Mouse (Mus musculus): ENCODE results near the gene AW822073. TPM values are rescaled to one million over a fixed set of nuclear protein-coding genes. Genes with fewer than 3 reads are reported as not detected.
"Not testable (repeated sequence)": the region's sequence is repeated elsewhere in the genome, so short reads cannot be mapped to it uniquely, and the experiment has no call there.

AW822073 gene
- polyA plus RNA-seq, 1 experiment from 2014 or later, result not detected

DNA sequence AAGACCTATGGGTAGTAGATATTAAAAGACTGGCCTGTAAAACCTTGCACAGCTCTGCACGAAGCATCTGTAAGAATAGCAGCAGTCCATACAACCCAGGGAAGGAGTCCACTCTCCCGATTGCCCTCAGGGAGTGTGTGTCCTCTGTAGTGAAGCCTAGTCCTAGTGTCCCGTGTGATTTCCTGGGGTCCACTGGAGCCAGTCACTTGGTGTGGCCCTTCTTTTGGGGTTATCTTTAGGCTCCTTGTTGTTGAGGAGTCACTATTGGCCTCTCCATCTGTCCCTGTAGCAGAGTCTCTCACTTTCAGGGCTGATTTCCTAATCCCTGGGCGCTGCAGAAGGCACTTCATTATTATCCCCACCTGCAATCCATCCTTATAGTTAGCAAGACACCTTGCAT lies 10.3 kb upstream of the AW822073 start:
- H3K4me2 ChIP-seq; ATAC-seq (replicated peaks; ENCODE audit: insufficient number of reproducible peaks, low FRiP score, low TSS enrichment); H3K4me1 ChIP-seq (ENCODE audit: control insufficient read depth, insufficient read depth, low read length); H3K27me3 ChIP-seq (ENCODE audit: control insufficient read depth, insufficient read depth, low read length); H3K4me3 ChIP-seq (ENCODE audit: low read depth, low read length); H3K36me3 ChIP-seq (ENCODE audit: control insufficient read depth, insufficient read depth, low read length); H3K27ac ChIP-seq (ENCODE audit: low read depth, low read length); H3K9ac ChIP-seq (ENCODE audit: low read depth, low read length): not testable (repeated sequence)
- H3K9me3 ChIP-seq (replicated peaks; ENCODE audit: control insufficient read depth, low read length), result peaks cover 23% of the 10 kb centered on the region
- 78% methylated on average over 4 of the region's 4 CpGs for WGBS (ENCODE audit: insufficient replicate concordance)

DNA sequence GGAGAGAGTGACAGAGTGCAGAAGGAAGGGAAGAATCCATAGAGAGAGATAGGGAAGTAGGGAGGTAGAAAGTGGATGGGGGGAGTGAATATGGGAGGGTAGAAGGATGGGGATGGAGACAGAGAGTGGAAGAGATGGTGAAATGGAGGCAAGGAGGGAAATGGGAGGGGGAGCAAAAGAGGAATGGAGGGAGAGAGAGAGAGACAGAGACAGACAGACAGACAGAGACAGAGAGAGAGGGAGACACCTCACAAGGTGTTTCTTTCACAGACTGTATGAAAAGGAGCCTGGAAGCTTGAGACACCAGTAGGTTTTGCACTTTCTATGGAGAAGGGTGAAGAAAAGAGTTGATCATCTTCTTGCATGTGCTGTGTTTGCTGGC lies 9.0 kb upstream of the AW822073 start:
- not testable (repeated sequence) for H3K4me3 ChIP-seq (ENCODE audit: low read depth, low read length); H3K4me2 ChIP-seq; H3K4me1 ChIP-seq (ENCODE audit: control insufficient read depth, insufficient read depth, low read length); H3K9ac ChIP-seq (ENCODE audit: low read depth, low read length); H3K27ac ChIP-seq (ENCODE audit: low read depth, low read length); ATAC-seq (replicated peaks; ENCODE audit: insufficient number of reproducible peaks, low FRiP score, low TSS enrichment); H3K36me3 ChIP-seq (ENCODE audit: control insufficient read depth, insufficient read depth, low read length); H3K27me3 ChIP-seq (ENCODE audit: control insufficient read depth, insufficient read depth, low read length)
- H3K9me3 ChIP-seq (replicated peaks; ENCODE audit: control insufficient read depth, low read length), result peaks cover 19% of the 10 kb centered on the region

GRCm38 (mm10) chr10:58233054-58233739 lies 8.5 kb upstream of the AW822073 start:
- H3K27ac ChIP-seq (ENCODE audit: low read depth, low read length); H3K4me2 ChIP-seq; H3K36me3 ChIP-seq (ENCODE audit: control insufficient read depth, insufficient read depth, low read length); H3K4me3 ChIP-seq (ENCODE audit: low read depth, low read length); H3K27me3 ChIP-seq (ENCODE audit: control insufficient read depth, insufficient read depth, low read length); H3K9ac ChIP-seq (ENCODE audit: low read depth, low read length); H3K4me1 ChIP-seq (ENCODE audit: control insufficient read depth, insufficient read depth, low read length): not testable (repeated sequence)
- H3K9me3 ChIP-seq (replicated peaks; ENCODE audit: control insufficient read depth, low read length), result peaks cover 16% of the 10 kb centered on the region
- ATAC-seq (replicated peaks; ENCODE audit: insufficient number of reproducible peaks, low FRiP score, low TSS enrichment), result peak; percentile 44
- 70% methylated on average over 9 of the region's 10 CpGs for WGBS (ENCODE audit: insufficient replicate concordance)

- not testable (repeated sequence) for H3K36me3 ChIP-seq (ENCODE audit: control insufficient read depth, insufficient read depth, low read length); H3K27ac ChIP-seq (ENCODE audit: low read depth, low read length); H3K27me3 ChIP-seq (ENCODE audit: control insufficient read depth, insufficient read depth, low read length); H3K4me1 ChIP-seq (ENCODE audit: control insufficient read depth, insufficient read depth, low read length); H3K4me3 ChIP-seq (ENCODE audit: low read depth, low read length); H3K9ac ChIP-seq (ENCODE audit: low read depth, low read length); H3K4me2 ChIP-seq
- WGBS (ENCODE audit: insufficient replicate concordance), result 78% methylated on average over 5 of the region's 8 CpGs
- H3K9me3 ChIP-seq (replicated peaks; ENCODE audit: control insufficient read depth, low read length), result peaks cover 13% of the 10 kb centered on the region
- ATAC-seq (replicated peaks; ENCODE audit: insufficient number of reproducible peaks, low FRiP score, low TSS enrichment), result peak; percentile 42
Observed at GRCm38 (mm10) chr10:58232641-58232969, 7.9 kb upstream of the AW822073 start, which contains the start of gene Duxf3. TSS of gene Duxf3 (minus strand) at chr10:58232675.

DNA sequence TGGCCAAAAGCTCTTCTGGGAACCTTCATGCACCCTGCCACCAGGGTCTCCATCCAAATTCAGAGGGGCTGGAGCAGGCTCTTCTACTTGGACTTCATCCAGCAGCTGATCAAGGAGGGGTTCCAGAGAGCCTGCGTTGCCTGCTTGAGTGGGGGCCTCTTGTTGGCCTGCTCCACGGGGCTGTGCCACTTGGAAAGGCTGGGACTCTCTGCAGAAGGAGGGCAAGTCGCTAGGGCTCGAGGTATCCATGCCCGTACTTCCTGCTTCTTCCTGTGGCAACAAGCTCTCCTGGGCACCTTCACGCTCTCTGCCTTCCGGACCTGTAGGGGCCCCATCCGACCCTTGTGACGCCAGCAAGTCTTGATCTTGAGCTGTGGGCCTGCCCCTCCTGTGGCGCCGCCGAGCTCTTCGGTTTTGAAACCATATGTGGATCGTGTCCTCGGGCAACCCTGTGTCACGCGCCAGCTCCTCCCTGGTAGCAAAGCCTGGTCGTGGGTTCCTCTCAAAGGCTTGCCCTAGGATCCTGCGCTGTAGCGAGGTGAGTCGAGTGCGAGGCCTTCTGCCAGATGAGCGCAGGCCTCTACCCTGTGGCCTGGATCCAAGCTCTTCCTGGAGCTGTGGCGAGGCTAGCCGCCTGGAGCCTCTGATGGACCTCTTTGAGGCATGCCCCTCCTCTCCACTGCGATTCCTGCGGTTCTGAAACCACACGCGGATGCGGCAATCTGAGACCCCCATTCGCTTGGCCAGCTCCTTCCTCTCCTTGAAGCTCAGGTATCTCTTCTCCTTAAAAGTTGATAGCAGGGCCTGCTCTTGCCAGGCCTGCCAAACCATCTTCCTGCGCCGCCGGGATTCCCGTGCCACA lies 7.3 kb upstream of the AW822073 start:
- H3K4me3 ChIP-seq (ENCODE audit: low read depth, low read length); H3K27ac ChIP-seq (ENCODE audit: low read depth, low read length); H3K9ac ChIP-seq (ENCODE audit: low read depth, low read length); H3K4me1 ChIP-seq (ENCODE audit: control insufficient read depth, insufficient read depth, low read length); H3K27me3 ChIP-seq (ENCODE audit: control insufficient read depth, insufficient read depth, low read length); H3K36me3 ChIP-seq (ENCODE audit: control insufficient read depth, insufficient read depth, low read length); H3K4me2 ChIP-seq: not testable (repeated sequence)
- WGBS (ENCODE audit: insufficient replicate concordance), result 80% methylated on average over 31 of the region's 35 CpGs
- peak; percentile 82 for ATAC-seq (replicated peaks; ENCODE audit: insufficient number of reproducible peaks, low FRiP score, low TSS enrichment)
- peaks cover 12% of the 10 kb centered on the region for H3K9me3 ChIP-seq (replicated peaks; ENCODE audit: control insufficient read depth, low read length)

DNA sequence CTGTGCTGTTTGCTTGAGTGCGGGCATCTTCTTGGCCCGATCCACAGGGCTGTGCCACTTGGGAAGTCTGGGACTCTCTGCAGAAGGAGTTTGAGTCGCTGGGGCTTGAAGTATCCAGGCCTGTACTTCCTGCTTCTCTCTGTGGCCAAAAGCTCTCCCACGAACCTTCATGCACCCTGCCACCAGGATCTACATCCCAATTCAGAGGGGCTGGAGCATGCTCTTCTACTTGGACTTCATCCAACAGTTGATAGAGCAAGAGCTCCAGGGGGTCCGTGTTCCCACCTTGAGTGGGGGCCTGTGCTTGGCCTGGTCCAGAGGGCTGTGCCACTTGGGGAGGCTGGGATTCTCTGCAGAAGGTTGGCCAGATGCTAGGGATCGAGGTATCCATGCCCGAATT lies 6.4 kb upstream of the AW822073 start:
- H3K27me3 ChIP-seq (ENCODE audit: control insufficient read depth, insufficient read depth, low read length); H3K4me2 ChIP-seq; H3K27ac ChIP-seq (ENCODE audit: low read depth, low read length); H3K4me1 ChIP-seq (ENCODE audit: control insufficient read depth, insufficient read depth, low read length); H3K4me3 ChIP-seq (ENCODE audit: low read depth, low read length); H3K9ac ChIP-seq (ENCODE audit: low read depth, low read length); H3K36me3 ChIP-seq (ENCODE audit: control insufficient read depth, insufficient read depth, low read length): not testable (repeated sequence)
- peak; percentile 49 for ATAC-seq (replicated peaks; ENCODE audit: insufficient number of reproducible peaks, low FRiP score, low TSS enrichment)
- WGBS (ENCODE audit: insufficient replicate concordance), result 79% methylated on average over 5 of the region's 7 CpGs
- peaks cover 12% of the 10 kb centered on the region for H3K9me3 ChIP-seq (replicated peaks; ENCODE audit: control insufficient read depth, low read length)

GRCm38 (mm10) chr10:58230021-58230420 lies 5.3 kb upstream of the AW822073 start:
- WGBS (ENCODE audit: insufficient replicate concordance), result 45% methylated on average over 3 of the region's 3 CpGs
- not testable (repeated sequence) for H3K27me3 ChIP-seq (ENCODE audit: control insufficient read depth, insufficient read depth, low read length); H3K4me2 ChIP-seq; H3K27ac ChIP-seq (ENCODE audit: low read depth, low read length); H3K36me3 ChIP-seq (ENCODE audit: control insufficient read depth, insufficient read depth, low read length); ATAC-seq (replicated peaks; ENCODE audit: insufficient number of reproducible peaks, low FRiP score, low TSS enrichment); H3K9ac ChIP-seq (ENCODE audit: low read depth, low read length); H3K4me1 ChIP-seq (ENCODE audit: control insufficient read depth, insufficient read depth, low read length); H3K4me3 ChIP-seq (ENCODE audit: low read depth, low read length)
- H3K9me3 ChIP-seq (replicated peaks; ENCODE audit: control insufficient read depth, low read length), result peaks cover 12% of the 10 kb centered on the region

GRCm38 (mm10) chr10:58227798-58228197 lies 3.1 kb upstream of the AW822073 start:
- H3K9ac ChIP-seq (ENCODE audit: low read depth, low read length); ATAC-seq (replicated peaks; ENCODE audit: insufficient number of reproducible peaks, low FRiP score, low TSS enrichment); H3K4me1 ChIP-seq (ENCODE audit: control insufficient read depth, insufficient read depth, low read length); H3K4me2 ChIP-seq; H3K27ac ChIP-seq (ENCODE audit: low read depth, low read length); H3K4me3 ChIP-seq (ENCODE audit: low read depth, low read length); H3K9me3 ChIP-seq (replicated peaks; ENCODE audit: control insufficient read depth, low read length); H3K36me3 ChIP-seq (ENCODE audit: control insufficient read depth, insufficient read depth, low read length); H3K27me3 ChIP-seq (ENCODE audit: control insufficient read depth, insufficient read depth, low read length): not testable (repeated sequence)
- 76% methylated on average over 2 of the region's 6 CpGs for WGBS (ENCODE audit: insufficient replicate concordance)

GRCm38 (mm10) chr10:58226357-58226756 lies 1.6 kb upstream of the AW822073 start:
- not testable (repeated sequence) for H3K36me3 ChIP-seq (ENCODE audit: control insufficient read depth, insufficient read depth, low read length); H3K4me1 ChIP-seq (ENCODE audit: control insufficient read depth, insufficient read depth, low read length); H3K9me3 ChIP-seq (replicated peaks; ENCODE audit: control insufficient read depth, low read length); H3K27me3 ChIP-seq (ENCODE audit: control insufficient read depth, insufficient read depth, low read length); H3K27ac ChIP-seq (ENCODE audit: low read depth, low read length); H3K9ac ChIP-seq (ENCODE audit: low read depth, low read length); H3K4me3 ChIP-seq (ENCODE audit: low read depth, low read length); H3K4me2 ChIP-seq; ATAC-seq (replicated peaks; ENCODE audit: insufficient number of reproducible peaks, low FRiP score, low TSS enrichment)
- WGBS (ENCODE audit: insufficient replicate concordance), result 77% methylated on average over 4 of the region's 4 CpGs

Data from heart, embryonic 11.5 days (tissue).